Mouse (Mus musculus): ENCODE results near the gene Slc29a3. TPM values are rescaled to one million over a fixed set of nuclear protein-coding genes. Genes with fewer than 3 reads are reported as not detected.

Slc29a3 gene
- 1 to 10 TPM; 2.4 to 3.4 TPM for total RNA-seq (2021)
- long read RNA-seq, experiment 1 = 0 reads
- long read RNA-seq, experiment 2, partial matches to known transcripts = 0 of 1 reads
- long read RNA-seq, experiment 2, other reads (novel, unspliced or antisense) = 1 of 1 reads

- peak; percentile 94 for DNase-seq
These were observed at the start of gene Slc29a3 for GRCm38 (mm10) chr10:60752040-60753020. Gene Slc29a3 (minus strand): TSS chr10:60752794.

- DNase-seq = no peak
These were observed 49.4 kb upstream of the Slc29a3 start for GRCm38 (mm10) chr10:60801898-60802412.

GRCm38 (mm10) chr10:60801168-60801897 lies 48.7 kb upstream of the Slc29a3 start:
- DNase-seq = no peak

GRCm38 (mm10) chr10:60800295-60801167 lies 47.9 kb upstream of the Slc29a3 start:
- DNase-seq = no peak

DNA sequence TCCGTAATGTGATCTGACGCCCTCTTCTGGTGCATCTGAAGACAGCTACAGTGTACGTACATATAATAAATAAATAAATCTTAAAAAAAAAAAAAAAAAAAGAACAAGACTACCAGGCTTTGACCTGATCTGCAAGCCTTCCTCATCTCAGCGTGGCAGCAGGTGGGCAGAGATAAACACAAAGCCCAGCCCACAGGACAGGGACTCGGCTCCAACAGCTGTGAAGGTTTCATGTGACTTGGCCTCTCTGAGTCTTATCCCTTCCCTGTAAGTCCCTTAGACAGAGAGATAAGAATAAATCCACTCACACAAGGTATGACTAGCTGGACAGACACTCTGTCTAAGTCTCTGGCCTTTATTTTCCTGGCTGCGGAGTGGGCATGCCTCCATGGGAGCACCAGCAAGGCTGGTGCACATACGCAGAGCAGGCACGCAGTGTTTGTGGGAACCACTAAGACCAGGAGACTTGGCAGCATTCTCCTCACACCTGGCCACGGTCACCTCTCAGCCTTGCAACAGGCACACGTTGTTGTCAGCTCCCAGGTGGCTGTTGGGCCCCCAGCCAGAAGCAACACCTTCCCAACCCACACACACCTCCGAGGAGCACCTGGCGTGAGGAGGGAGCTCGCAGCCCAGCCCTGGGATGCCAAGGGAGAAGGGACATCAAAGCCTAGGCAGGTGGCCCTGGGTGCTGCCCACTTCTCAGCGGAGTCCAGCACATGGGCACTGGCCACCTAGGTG lies 45.3 kb upstream of the Slc29a3 start:
- no peak for DNase-seq

GRCm38 (mm10) chr10:60796474-60796873 lies 43.9 kb upstream of the Slc29a3 start:
- DNase-seq = no peak

- DNase-seq = no peak
These were observed 43.4 kb upstream of the Slc29a3 start for GRCm38 (mm10) chr10:60796028-60796427.

- DNase-seq = no peak
These were observed 42.2 kb upstream of the Slc29a3 start for GRCm38 (mm10) chr10:60794792-60795191.

DNA sequence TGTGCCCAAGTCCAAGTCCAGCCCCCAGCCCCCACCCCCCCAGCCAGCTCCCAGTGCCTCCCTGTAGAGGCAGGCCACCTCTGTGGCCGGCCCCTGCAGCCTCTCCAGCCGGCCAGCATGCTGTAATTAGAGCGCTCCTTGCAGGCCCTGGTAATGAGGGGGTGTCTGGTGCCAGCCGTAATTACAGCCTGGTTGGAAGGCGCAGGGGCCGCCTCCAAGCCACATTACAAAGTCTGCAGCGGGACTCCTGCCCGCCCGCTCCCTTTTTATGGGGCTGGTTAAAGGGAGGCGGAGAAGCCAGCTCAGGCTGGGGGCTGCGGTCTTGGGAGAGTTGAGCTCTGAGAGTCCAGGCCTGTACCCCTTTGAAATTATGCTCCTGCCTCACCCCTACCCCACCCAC lies 41.8 kb upstream of the Slc29a3 start:
- no peak for DNase-seq

- DNase-seq = peak; percentile 31
These were observed 40.2 kb upstream of the Slc29a3 start for GRCm38 (mm10) chr10:60792841-60793240.

DNA sequence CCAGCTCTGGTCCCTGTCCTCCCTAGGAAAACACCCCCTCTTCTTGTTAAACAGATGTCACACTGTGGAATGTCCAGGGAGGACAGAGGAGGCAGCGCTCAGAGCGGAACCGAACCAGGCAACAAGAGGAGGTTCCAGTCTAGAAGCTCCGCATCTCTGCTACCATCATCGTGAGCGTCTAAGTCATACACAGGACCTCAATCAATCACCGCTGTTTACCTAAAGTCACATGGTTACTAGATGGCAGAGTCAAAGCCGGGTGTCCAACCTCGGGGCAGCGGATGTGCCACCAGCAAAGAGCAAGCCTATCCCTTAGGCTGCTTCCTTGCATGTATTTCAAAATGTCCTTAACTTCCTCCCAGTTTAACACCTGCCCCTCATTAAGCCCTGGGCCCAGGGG lies 39.8 kb upstream of the Slc29a3 start:
- DNase-seq = no peak

GRCm38 (mm10) chr10:60790912-60791311 lies 38.3 kb upstream of the Slc29a3 start:
- no peak for DNase-seq

DNA sequence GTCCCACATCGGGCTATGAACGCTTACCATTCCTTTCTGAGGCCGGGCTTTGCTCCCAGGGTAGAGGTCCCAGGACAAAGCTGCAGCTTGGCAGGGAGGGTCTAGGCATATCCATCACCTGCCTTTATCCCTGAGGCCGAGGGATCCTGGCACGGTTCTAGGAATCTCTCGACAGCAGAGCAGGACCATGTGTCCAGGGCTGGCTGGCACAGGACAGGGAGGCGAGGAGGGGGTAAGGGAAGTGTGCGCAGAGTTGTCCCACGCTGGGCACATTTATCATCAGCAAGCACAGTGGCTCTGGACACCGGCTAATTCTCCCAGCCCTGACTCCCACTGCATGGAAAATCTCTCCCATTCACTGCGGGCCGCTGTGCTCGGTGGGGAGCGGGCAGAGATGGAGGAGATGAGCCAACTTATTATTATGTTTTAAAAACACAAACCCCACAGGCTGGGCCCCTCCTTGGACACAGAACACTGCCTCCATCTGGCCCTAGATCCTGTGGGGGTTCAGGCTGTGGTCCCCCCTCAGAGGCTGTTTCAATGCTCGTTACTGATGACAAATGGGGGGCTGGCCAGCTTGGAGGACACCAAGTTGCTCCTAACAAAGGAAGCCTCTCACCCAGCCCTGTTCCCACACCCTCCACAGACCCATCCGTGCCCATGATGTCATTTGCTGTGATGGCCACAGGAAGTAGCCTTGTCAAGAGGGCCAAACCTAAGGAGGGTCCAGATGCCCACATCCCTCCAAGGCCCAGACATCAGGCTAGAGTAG lies 34.9 kb upstream of the Slc29a3 start:
- DNase-seq = no peak

DNA sequence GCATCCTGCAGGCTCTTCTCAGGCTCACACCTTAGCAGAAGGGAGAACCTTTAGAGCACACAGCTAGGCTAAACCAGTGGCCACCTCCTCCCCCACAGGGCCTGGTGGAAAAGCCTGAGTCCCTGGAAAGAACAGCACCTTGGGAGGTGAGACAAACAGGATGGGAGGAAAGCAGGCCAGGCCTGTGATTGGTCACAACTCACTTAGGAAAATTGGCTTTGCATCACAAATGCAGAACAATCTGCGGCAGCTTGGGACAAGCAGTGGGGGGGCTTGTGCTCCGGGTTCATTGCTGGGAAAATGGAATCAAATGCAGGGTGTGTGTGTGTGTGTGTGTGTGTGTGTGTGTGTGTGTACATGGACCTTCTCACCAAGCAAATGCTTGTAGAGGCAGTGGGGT lies 31.0 kb upstream of the Slc29a3 start:
- DNase-seq = no peak

DNA sequence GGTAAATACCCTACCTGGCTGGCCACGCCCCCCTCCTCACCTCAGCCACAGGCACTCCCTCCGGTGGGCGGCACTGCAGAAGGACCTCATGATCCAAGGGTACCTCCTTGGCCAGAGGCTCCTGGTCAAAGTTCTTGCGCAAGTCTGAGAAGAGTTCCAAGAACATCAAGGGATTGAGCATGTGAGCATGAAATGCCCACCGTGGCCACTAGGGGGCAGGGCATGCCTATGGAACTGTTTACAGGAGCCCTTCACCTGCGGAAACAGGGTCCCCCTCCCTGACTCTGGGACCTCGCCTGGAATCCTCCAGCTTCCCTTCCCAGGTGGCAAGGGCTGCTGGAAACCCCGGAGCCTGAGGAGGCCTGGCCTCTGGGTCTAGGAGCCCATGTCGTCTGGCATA lies 27.0 kb upstream of the Slc29a3 start:
- DNase-seq = peak; percentile 51

GRCm38 (mm10) chr10:60778542-60778941 lies 25.9 kb upstream of the Slc29a3 start:
- no peak for DNase-seq

DNA sequence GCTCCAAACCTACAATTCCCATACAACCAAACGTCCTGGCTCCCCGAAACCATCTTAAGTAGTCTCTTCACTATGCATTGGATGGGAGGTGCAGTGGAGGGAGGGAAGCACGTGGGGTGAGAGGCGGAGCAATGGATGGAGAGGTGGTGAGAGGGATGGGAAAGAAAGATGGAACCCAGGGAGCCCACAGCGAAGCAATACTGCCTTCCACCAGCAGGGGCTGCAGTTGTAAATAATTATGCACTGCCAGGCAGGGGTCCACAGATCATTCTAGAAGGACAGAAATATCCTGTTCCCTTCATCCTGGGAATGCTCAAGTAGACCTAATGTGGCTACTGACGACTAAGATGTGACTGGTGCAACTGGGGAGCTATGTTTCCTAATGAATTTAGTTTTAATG lies 22.9 kb upstream of the Slc29a3 start:
- DNase-seq = no peak

GRCm38 (mm10) chr10:60774616-60775015 lies 22.0 kb upstream of the Slc29a3 start:
- DNase-seq = no peak

- no peak for DNase-seq
These were observed 18.3 kb upstream of the Slc29a3 start for GRCm38 (mm10) chr10:60770855-60771254.

DNA sequence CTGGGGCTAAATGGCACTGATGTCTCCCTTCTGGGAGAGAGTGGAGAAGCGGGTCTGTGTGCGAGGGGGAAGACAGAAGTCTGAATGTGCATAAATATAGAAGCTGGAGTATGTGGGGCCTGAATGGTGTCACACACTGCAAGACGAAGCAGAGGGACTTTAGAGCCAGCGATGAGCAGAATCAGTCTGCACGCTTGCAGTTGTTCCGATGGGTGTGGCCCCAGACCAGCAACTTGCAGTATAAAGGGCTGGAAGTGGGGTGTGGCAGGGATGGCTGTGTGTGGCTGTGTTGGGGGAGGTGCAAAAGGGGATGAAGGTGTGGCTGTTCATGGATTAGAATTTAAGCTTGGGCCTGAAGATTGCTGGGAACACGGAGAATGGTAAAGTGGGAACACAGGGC lies 16.0 kb upstream of the Slc29a3 start:
- no peak for DNase-seq
